Mouse (Mus musculus): ENCODE measurements at regions not wholly inside any gene's neighbourhood (a gene's known extent, or its start where the extent isn't known, plus 50 kb on each side); places are given as distances from the start of the nearest gene placed in this dataset.
A peak's percentile ranks its signal among the peaks of the same experiment; 100 is the strongest.

GRCm38 (mm10) chr17:87517258-87517657, 70.5 kb upstream of the Calm2 start:
- Histone ChIP-seq H3K4me3 (no peak overlapping the region), H3K27ac (no peak overlapping the region), H3K4me1 (peaks cover 12% of the 10 kb centered on the region), H3K36me3 (ENCODE audit: poor library complexity, severe bottlenecking) (no peaks in the 10 kb centered on the region), H3K9me3 (replicated peaks) (no peaks in the 10 kb centered on the region), H3K27me3 (no peaks in the 10 kb centered on the region), H3K9ac (no peak overlapping the region), H3K4me2 (no peak overlapping the region)
- WGBS: 76% methylated on average over 9 of the region's 9 CpGs
- ATAC-seq: no peak

- Histone ChIP-seq H3K4me2 (no peak overlapping the region), H3K9me3 (replicated peaks) (no peaks in the 10 kb centered on the region), H3K36me3 (ENCODE audit: poor library complexity, severe bottlenecking) (no peaks in the 10 kb centered on the region), H3K27ac (no peak overlapping the region), H3K4me1 (peaks cover 20% of the 10 kb centered on the region), H3K9ac (no peak overlapping the region), H3K27me3 (no peaks in the 10 kb centered on the region), H3K4me3 (no peak overlapping the region)
- WGBS: 89% methylated on average over 9 of the region's 9 CpGs
- no peak for ATAC-seq
Observed at GRCm38 (mm10) chr17:87519454-87519853, 72.7 kb upstream of the Calm2 start.

GRCm38 (mm10) chr17:87520841-87521240, 74.1 kb upstream of the Calm2 start:
- Histone ChIP-seq H3K9ac (no peak overlapping the region), H3K36me3 (ENCODE audit: poor library complexity, severe bottlenecking) (no peaks in the 10 kb centered on the region), H3K4me1 (peaks cover 20% of the 10 kb centered on the region), H3K27me3 (no peaks in the 10 kb centered on the region), H3K4me3 (no peak overlapping the region), H3K9me3 (replicated peaks) (no peaks in the 10 kb centered on the region), H3K4me2 (no peak overlapping the region), H3K27ac (no peak overlapping the region)
- 92% methylated on average over 5 of the region's 5 CpGs for WGBS
- no peak for ATAC-seq

- Histone ChIP-seq H3K4me2 (0 out of 2 replicates have a peak overlapping the region, but pooled peaks have one; percentile 0), H3K36me3 (ENCODE audit: poor library complexity, severe bottlenecking) (no peaks in the 10 kb centered on the region), H3K9ac (0 out of 2 replicates have a peak overlapping the region, but pooled peaks have one; percentile 5), H3K4me3 (no peak overlapping the region), H3K27ac (peak overlapping the region; percentile 79), H3K9me3 (replicated peaks) (no peaks in the 10 kb centered on the region), H3K27me3 (no peaks in the 10 kb centered on the region), H3K4me1 (peaks cover 20% of the 10 kb centered on the region)
- 15% methylated on average over 10 of the region's 10 CpGs for WGBS
- ATAC-seq: peak; percentile 56
Observed at GRCm38 (mm10) chr17:87521622-87522151, 75.0 kb upstream of the Calm2 start.

GRCm38 (mm10) chr17:87522500-87523091, 75.9 kb upstream of the Calm2 start:
- H3K9ac ChIP-seq: no peak overlapping the region

GRCm38 (mm10) chr17:87523643-87524042, 76.9 kb upstream of the Calm2 start:
- H3K36me3 ChIP-seq (ENCODE audit: poor library complexity, severe bottlenecking): no peaks in the 10 kb centered on the region
- peaks cover 20% of the 10 kb centered on the region for H3K4me1 ChIP-seq
- WGBS: 53% methylated on average over 8 of the region's 10 CpGs
- H3K9me3 ChIP-seq (replicated peaks): no peaks in the 10 kb centered on the region
- no peak for ATAC-seq
- no peaks in the 10 kb centered on the region for H3K27me3 ChIP-seq
- H3K4me3 ChIP-seq: no peak overlapping the region
- no peak overlapping the region for H3K4me2 ChIP-seq
- no peak overlapping the region for H3K27ac ChIP-seq
- H3K9ac ChIP-seq: no peak overlapping the region

More at GRCm38 (mm10) chr17:87522500-87523091, 75.9 kb upstream of the Calm2 start:
- no peaks in the 10 kb centered on the region for H3K27me3 ChIP-seq
- peak; percentile 67 for ATAC-seq
- H3K4me1 ChIP-seq: peaks cover 20% of the 10 kb centered on the region
- H3K4me2 ChIP-seq: peak overlapping the region; percentile 21
- H3K4me3 ChIP-seq: no peak overlapping the region
- 17% methylated on average over 8 of the region's 8 CpGs for WGBS
- peak overlapping the region; percentile 79 for H3K27ac ChIP-seq
- H3K9me3 ChIP-seq (replicated peaks): no peaks in the 10 kb centered on the region
- H3K36me3 ChIP-seq (ENCODE audit: poor library complexity, severe bottlenecking): no peaks in the 10 kb centered on the region

GRCm38 (mm10) chr17:87527174-87527573, 80.4 kb upstream of the Calm2 start:
- Histone ChIP-seq H3K4me1 (peaks cover 31% of the 10 kb centered on the region), H3K36me3 (ENCODE audit: poor library complexity, severe bottlenecking) (no peaks in the 10 kb centered on the region), H3K4me3 (no peak overlapping the region), H3K27me3 (peaks cover 6% of the 10 kb centered on the region; the same call in 1 of the 2 replicates), H3K4me2 (no peak overlapping the region), H3K9me3 (replicated peaks) (no peaks in the 10 kb centered on the region), H3K9ac (no peak overlapping the region), H3K27ac (no peak overlapping the region)
- ATAC-seq: no peak
- 96% methylated on average over 7 of the region's 7 CpGs for WGBS

- 14% methylated on average over 28 of the region's 29 CpGs for WGBS
- Histone ChIP-seq H3K4me3 (peak overlapping the region; percentile 45), H3K27me3 (peaks cover 6% of the 10 kb centered on the region; the same call in 1 of the 2 replicates), H3K4me1 (peaks cover 27% of the 10 kb centered on the region), H3K9me3 (replicated peaks) (no peaks in the 10 kb centered on the region), H3K4me2 (peak overlapping the region; percentile 64), H3K36me3 (ENCODE audit: poor library complexity, severe bottlenecking) (no peaks in the 10 kb centered on the region), H3K27ac (no peak overlapping the region), H3K9ac (peak overlapping the region; percentile 55)
- peak; percentile 87 for ATAC-seq
Observed at GRCm38 (mm10) chr17:87530162-87530817, 83.6 kb upstream of the Calm2 start.

GRCm38 (mm10) chr17:87530818-87531410, 84.2 kb upstream of the Calm2 start:
- peak; percentile 50 for ATAC-seq
- 2% methylated on average over 17 of the region's 17 CpGs for WGBS
- Histone ChIP-seq H3K4me3 (peak overlapping the region; percentile 45), H3K4me1 (peaks cover 27% of the 10 kb centered on the region), H3K27ac (no peak overlapping the region; the same call in 1 of the 2 replicates), H3K9ac (peak overlapping the region; percentile 55), H3K36me3 (ENCODE audit: poor library complexity, severe bottlenecking) (no peaks in the 10 kb centered on the region), H3K9me3 (replicated peaks) (no peaks in the 10 kb centered on the region), H3K27me3 (peaks cover 6% of the 10 kb centered on the region; the same call in 1 of the 2 replicates), H3K4me2 (peak overlapping the region; percentile 64)

- Histone ChIP-seq H3K4me1 (peaks cover 27% of the 10 kb centered on the region), H3K27me3 (peaks cover 6% of the 10 kb centered on the region; the same call in 1 of the 2 replicates), H3K4me2 (peak overlapping the region; percentile 64), H3K27ac (no peak overlapping the region; the same call in 1 of the 2 replicates), H3K9ac (peak overlapping the region; percentile 55), H3K4me3 (peak overlapping the region; percentile 45), H3K36me3 (ENCODE audit: poor library complexity, severe bottlenecking) (no peaks in the 10 kb centered on the region), H3K9me3 (replicated peaks) (no peaks in the 10 kb centered on the region)
- no peak for ATAC-seq
- WGBS: 2% methylated on average over 21 of the region's 21 CpGs
Observed at GRCm38 (mm10) chr17:87531411-87532157, 84.8 kb upstream of the Calm2 start.

- no peaks in the 10 kb centered on the region for H3K9me3 ChIP-seq (replicated peaks)
Observed at GRCm38 (mm10) chr17:87532158-87532545, 85.4 kb upstream of the Calm2 start.

More at GRCm38 (mm10) chr17:87532158-87532545, 85.4 kb upstream of the Calm2 start:
- peaks cover 27% of the 10 kb centered on the region for H3K4me1 ChIP-seq
- no peak for ATAC-seq
- peak overlapping the region; percentile 64 for H3K4me2 ChIP-seq
- WGBS: 10% methylated on average over 9 of the region's 9 CpGs
- H3K27ac ChIP-seq: no peak overlapping the region
- H3K36me3 ChIP-seq (ENCODE audit: poor library complexity, severe bottlenecking): no peaks in the 10 kb centered on the region
- H3K27me3 ChIP-seq: peaks cover 6% of the 10 kb centered on the region; the same call in 1 of the 2 replicates
- H3K9ac ChIP-seq: peak overlapping the region; percentile 45
- H3K4me3 ChIP-seq: 0 out of 2 replicates have a peak overlapping the region, but pooled peaks have one; percentile 45

All from forebrain, embryonic 13.5 days (tissue).